Comparison of ENCODE assay signal across 7 mouse cellular contexts in genomic region chr11:101937108-101937507, GRCm38 (mm10). TPM values are rescaled to one million over a fixed set of nuclear protein-coding genes. Genes with fewer than 3 reads are reported as not detected.
DNase-seq lines count a peak whose midpoint lies in the region; ATAC-seq and TF ChIP-seq lines count a peak whose summit lies in the region.

No protein-coding gene starts in this region.

- under 1% methylated on average over 32 of the region's 32 CpGs for WGBS in forebrain, embryonic 16.5 days
- 0% methylated on average over 32 of the region's 32 CpGs for WGBS in kidney, embryonic 16.5 days
- WGBS in midbrain, embryonic 13.5 days, result 1% methylated on average over 31 of the region's 32 CpGs

- no peaks in the 10 kb centered on the region for H3K36me3 ChIP-seq in CH12.LX (replicated peaks in 1 of 2; ENCODE audit: control insufficient read depth in 1 of 2, insufficient read depth in 1 of 2, low read length in 1 of 2)
- no peaks in the 10 kb centered on the region for H3K36me3 ChIP-seq in forebrain, embryonic 16.5 days (ENCODE audit: control insufficient read depth, insufficient read depth)
- no peaks in the 10 kb centered on the region for H3K36me3 ChIP-seq in kidney, embryonic 16.5 days (ENCODE audit: insufficient read depth, low read length)
- H3K36me3 ChIP-seq in midbrain, embryonic 13.5 days, result no peaks in the 10 kb centered on the region

- H3K4me1 ChIP-seq in CH12.LX (ENCODE audit: control insufficient read depth in 1 of 2, insufficient read depth in 2 of 2), result 0 out of 4 replicates have a peak, but pooled peaks cover 0 to 5% of the 10 kb centered on the region in 2 experiments
- H3K4me1 ChIP-seq in forebrain, embryonic 16.5 days (replicated peaks; ENCODE audit: control insufficient read depth, insufficient read depth, low read length), result peaks cover 10% of the 10 kb centered on the region
- peaks cover 23% of the 10 kb centered on the region for H3K4me1 ChIP-seq in kidney, embryonic 16.5 days (ENCODE audit: insufficient read depth, low read length)
- H3K4me1 ChIP-seq in midbrain, embryonic 13.5 days (replicated peaks), result peaks cover 11% of the 10 kb centered on the region

- no peaks in the 10 kb centered on the region for H3K79me2 ChIP-seq in CH12.LX (replicated peaks; ENCODE audit: control insufficient read depth, extremely low read depth, insufficient read depth, poor library complexity, severe bottlenecking)

- no peak for TF ChIP-seq EP300 in CH12.LX (IDR thresholded peaks at IDR 0.05; ENCODE audit: low read length)

- peaks cover 61% of the 10 kb centered on the region for H3K27me3 ChIP-seq in CH12.LX (replicated peaks)
- peaks cover 10% of the 10 kb centered on the region for H3K27me3 ChIP-seq in forebrain, embryonic 16.5 days (replicated peaks; ENCODE audit: control insufficient read depth, insufficient read depth, low read length)
- 0 out of 2 replicates have a peak, but pooled peaks cover 2% of the 10 kb centered on the region for H3K27me3 ChIP-seq in kidney, embryonic 16.5 days (ENCODE audit: insufficient read depth, low read length)
- H3K27me3 ChIP-seq in midbrain, embryonic 13.5 days, result peaks cover 34% of the 10 kb centered on the region

- H3K27ac ChIP-seq in CH12.LX (ENCODE audit: insufficient read depth, low read depth), result no peak overlapping the region
- no peak overlapping the region for H3K27ac ChIP-seq in forebrain, embryonic 16.5 days (ENCODE audit: low read length)
- no peak overlapping the region for H3K27ac ChIP-seq in kidney, embryonic 16.5 days (ENCODE audit: low read length)
- H3K27ac ChIP-seq in midbrain, embryonic 13.5 days, result 0 out of 2 replicates have a peak overlapping the region, but pooled peaks have one; percentile 3

- dilution Hi-C loops in CH12.LX (cut with MboI; ENCODE audit: extremely low pct_ligation_motif_present, extremely low pct_unique_long_range_greater_than_20kb, low sequenced_read_pairs), result no loop called here

- no peak overlapping the region for H3K4me3 ChIP-seq in CH12.LX (replicated peaks in 1 of 3; ENCODE audit: low read depth in 2 of 3, low read length in 2 of 3, poor library complexity in 1 of 3)
- H3K4me3 ChIP-seq in forebrain, embryonic 16.5 days (replicated peaks; ENCODE audit: low read length), result peak overlapping the region; percentile 46
- H3K4me3 ChIP-seq in kidney, embryonic 16.5 days (ENCODE audit: low read length), result peak overlapping the region; percentile 46
- H3K4me3 ChIP-seq in midbrain, embryonic 13.5 days (replicated peaks), result peak overlapping the region; percentile 41

- no peaks in the 10 kb centered on the region for H3K9me3 ChIP-seq in CH12.LX (replicated peaks; ENCODE audit: low read length)
- no peaks in the 10 kb centered on the region for H3K9me3 ChIP-seq in forebrain, embryonic 16.5 days (ENCODE audit: control insufficient read depth, low read length)
- H3K9me3 ChIP-seq in kidney, embryonic 16.5 days (ENCODE audit: low read length), result no peaks in the 10 kb centered on the region
- no peaks in the 10 kb centered on the region for H3K9me3 ChIP-seq in midbrain, embryonic 13.5 days

- no peak for ATAC-seq in forebrain, embryonic 16.5 days
- ATAC-seq in kidney, embryonic 16.5 days (ENCODE audit: low FRiP score, low TSS enrichment), result peak; percentile 46; the same call in 1 of the 2 replicates
- no peak for ATAC-seq in midbrain, embryonic 13.5 days

- DNase-seq in CH12.LX (ENCODE audit: extremely low read depth) (no peak), MN1 (ENCODE audit: low spot score) (peak; percentile 63)
- no peak for DNase-seq in spleen, adult 12 weeks (ENCODE audit: low spot score)
- no peak for DNase-seq in frontal cortex, adult 2 months (ENCODE audit: extremely low spot score in 1 of 2, low spot score in 1 of 2)

- H3K9ac ChIP-seq in CH12.LX (ENCODE audit: insufficient read depth, low read depth), result no peak overlapping the region
- peak overlapping the region; percentile 66 for H3K9ac ChIP-seq in forebrain, embryonic 16.5 days (replicated peaks; ENCODE audit: low read depth, low read length)
- H3K9ac ChIP-seq in kidney, embryonic 16.5 days (replicated peaks; ENCODE audit: low read length), result peak overlapping the region; percentile 70
- peak overlapping the region; percentile 65 for H3K9ac ChIP-seq in midbrain, embryonic 13.5 days (replicated peaks)

- in situ Hi-C loops in CH12.LX (cut with MboI; ENCODE audit: low pct_ligation_motif_present, low pct_unique_long_range_greater_than_20kb, low sequenced_read_pairs), result no loop called here

- peak overlapping the region; percentile 72 for H3K4me2 ChIP-seq in CH12.LX (ENCODE audit: insufficient read depth, low read depth, poor library complexity, severe bottlenecking)
- H3K4me2 ChIP-seq in forebrain, embryonic 16.5 days (ENCODE audit: low read length), result peak overlapping the region; percentile 80
- peak overlapping the region; percentile 81 for H3K4me2 ChIP-seq in kidney, embryonic 16.5 days (replicated peaks; ENCODE audit: low read depth, low read length)
- H3K4me2 ChIP-seq in midbrain, embryonic 13.5 days (replicated peaks), result peak overlapping the region; percentile 64

- no peak for TF ChIP-seq RAD21 in CH12.LX (IDR thresholded peaks at IDR 0.05; ENCODE audit: low read depth, low read length)

- TF ChIP-seq POLR2A in CH12.LX (IDR thresholded peaks at IDR 0.05; ENCODE audit: low read depth, low read length), result no peak

- no peak for TF ChIP-seq CTCF in CH12.LX (conservative IDR thresholded peaks at IDR 0.05 in 1 of 2, IDR thresholded peaks at IDR 0.05 in 1 of 2; ENCODE audit: low read depth in 2 of 2, low read length in 2 of 2)

TF ChIP-seq in CH12.LX, 34 proteins besides CTCF, POLR2A, EP300 and RAD21:
- TF ChIP-seq UBTF (IDR thresholded peaks at IDR 0.05; ENCODE audit: low read depth, low read length) (peak; percentile 82), ETS1 (conservative IDR thresholded peaks at IDR 0.05; ENCODE audit: low read depth, low read length) (no peak)
TF ChIP-seq in CH12.LX: peak in this region for 1.

RNA-seq across cellular contexts. Expression of gene Sost, which starts 29.7 kb away (rescaled TPM):
- total RNA-seq in CH12.LX (2012; rRNA removed) (not detected in 2 replicates), CH12.LX (2014; rRNA removed) (not detected in 2 replicates)
- polyA plus RNA-seq in CH12.LX (2012; ENCODE audit: insufficient read length, low read depth), result not detected in 2 replicates
- 0.11 TPM in 1 of 2 replicates, not detected in the other for polyA plus RNA-seq in forebrain, embryonic 16.5 days (2015; fragmentation: Nextera tagmentation; extraction: Ambion mirVana)
- 0.76 and 0.80 TPM in 2 replicates for polyA plus RNA-seq in kidney, embryonic 16.5 days (2015; fragmentation: Nextera tagmentation; extraction: Ambion mirVana)
- 0.07 and 0.24 TPM in 2 replicates for polyA plus RNA-seq in midbrain, embryonic 13.5 days (2015; fragmentation: Nextera tagmentation; extraction: Ambion mirVana)
- polyA plus RNA-seq in frontal cortex, adult 2 months (2012; rRNA removed), result 0.13 and 0.18 TPM in 2 replicates

RNA-seq across cellular contexts. Expression of gene Meox1, which starts 42.9 kb away (rescaled TPM):
- total RNA-seq in CH12.LX (2012; rRNA removed), result not detected in 2 replicates
- not detected in 2 replicates for total RNA-seq in CH12.LX (2014; rRNA removed)
- polyA plus RNA-seq in CH12.LX (2012; ENCODE audit: insufficient read length, low read depth), result not detected in 2 replicates
- 0.79 and 0.84 TPM in 2 replicates for polyA plus RNA-seq in forebrain, embryonic 16.5 days (2015; fragmentation: Nextera tagmentation; extraction: Ambion mirVana)
- polyA plus RNA-seq in kidney, embryonic 16.5 days (2015; fragmentation: Nextera tagmentation; extraction: Ambion mirVana), result 15.2 and 15.5 TPM in 2 replicates
- polyA plus RNA-seq in midbrain, embryonic 13.5 days (2015; fragmentation: Nextera tagmentation; extraction: Ambion mirVana), result 0.12 and 0.13 TPM in 2 replicates
- 0.71 and 0.84 TPM in 2 replicates for polyA plus RNA-seq in frontal cortex, adult 2 months (2012; rRNA removed)

RNA-seq across cellular contexts. Expression of gene Cfap97d1, which starts 47.0 kb away (rescaled TPM):
- not detected in 2 replicates for total RNA-seq in CH12.LX (2012; rRNA removed)
- not detected in 2 replicates for total RNA-seq in CH12.LX (2014; rRNA removed)
- polyA plus RNA-seq in CH12.LX (2012; ENCODE audit: insufficient read length, low read depth), result not detected in 2 replicates
- polyA plus RNA-seq in forebrain, embryonic 16.5 days (2015; fragmentation: Nextera tagmentation; extraction: Ambion mirVana), result not detected in 2 replicates
- polyA plus RNA-seq in kidney, embryonic 16.5 days (2015; fragmentation: Nextera tagmentation; extraction: Ambion mirVana), result not detected in 2 replicates
- not detected in 2 replicates for polyA plus RNA-seq in midbrain, embryonic 13.5 days (2015; fragmentation: Nextera tagmentation; extraction: Ambion mirVana)
- polyA plus RNA-seq in frontal cortex, adult 2 months (2012; rRNA removed), result not detected in 2 replicates

RNA-seq across cellular contexts. Expression of gene Dusp3, which starts 49.7 kb away (rescaled TPM):
- total RNA-seq in CH12.LX (2012; rRNA removed) (17.9 and 20.8 TPM in 2 replicates), CH12.LX (2014; rRNA removed) (5.6 and 7.5 TPM in 2 replicates)
- polyA plus RNA-seq in CH12.LX (2012; ENCODE audit: insufficient read length, low read depth), result 19.2 and 23.6 TPM in 2 replicates
- polyA plus RNA-seq in forebrain, embryonic 16.5 days (2015; fragmentation: Nextera tagmentation; extraction: Ambion mirVana), result 12.7 and 14.5 TPM in 2 replicates
- polyA plus RNA-seq in kidney, embryonic 16.5 days (2015; fragmentation: Nextera tagmentation; extraction: Ambion mirVana), result 39.6 and 39.7 TPM in 2 replicates
- polyA plus RNA-seq in midbrain, embryonic 13.5 days (2015; fragmentation: Nextera tagmentation; extraction: Ambion mirVana), result 11.3 and 11.8 TPM in 2 replicates
- 112 and 124 TPM in 2 replicates for polyA plus RNA-seq in frontal cortex, adult 2 months (2012; rRNA removed)

Comparison
In these comparisons a context has a peak if more than half of its experiments do, and no peak if none do; other contexts are left out.
1. H3K4me3 ChIP-seq: peak in forebrain, embryonic 16.5 days (single experiment), kidney, embryonic 16.5 days (single experiment) and midbrain, embryonic 13.5 days (single experiment); none in CH12.LX (0 of 3).
2. Peak in every context shown above with its lines, with median percentiles within 50 percentile points of each other: H3K4me2 ChIP-seq.